Mouse (Mus musculus) thymus, postnatal 10 days (tissue): ENCODE data around the gene Mtss1l.

Experiments used
- DNase-seq, 2 experiments: peaks; one replicate each; pipeline ENCODE4 v3.0.0; 2021; ENCODE audit warnings: low spot score in 2 of 2

Gene Mtss1l

DNA sequence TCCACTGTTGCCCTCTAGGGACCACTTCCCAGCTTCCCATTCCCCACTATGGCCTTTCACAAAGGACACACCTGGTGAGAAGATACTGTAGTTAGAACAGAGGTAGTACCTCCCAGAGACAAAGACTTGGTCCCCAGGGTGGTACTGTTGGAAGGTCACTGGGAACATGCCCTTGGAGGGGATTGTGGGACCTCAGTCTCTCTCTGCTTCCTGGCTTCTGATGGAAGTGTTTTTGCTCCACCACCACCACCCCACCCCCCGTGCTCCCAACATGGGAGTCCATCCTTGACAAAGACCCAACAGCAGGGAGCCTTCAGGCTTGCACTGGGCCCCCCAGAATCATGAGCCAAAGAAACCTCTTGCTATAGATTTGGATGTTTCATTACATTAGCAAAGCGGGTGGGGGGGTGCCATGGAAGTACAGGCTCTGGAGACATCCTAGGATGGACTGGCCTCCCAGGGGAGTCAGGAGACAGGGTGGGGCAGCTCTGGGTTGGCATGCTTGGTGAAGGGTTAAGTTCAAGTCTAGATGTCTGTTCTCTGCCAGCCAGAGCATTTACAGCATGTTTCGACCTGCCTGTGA lies 14.9 kb upstream of the Mtss1l start:
- no peak for DNase-seq

DNA sequence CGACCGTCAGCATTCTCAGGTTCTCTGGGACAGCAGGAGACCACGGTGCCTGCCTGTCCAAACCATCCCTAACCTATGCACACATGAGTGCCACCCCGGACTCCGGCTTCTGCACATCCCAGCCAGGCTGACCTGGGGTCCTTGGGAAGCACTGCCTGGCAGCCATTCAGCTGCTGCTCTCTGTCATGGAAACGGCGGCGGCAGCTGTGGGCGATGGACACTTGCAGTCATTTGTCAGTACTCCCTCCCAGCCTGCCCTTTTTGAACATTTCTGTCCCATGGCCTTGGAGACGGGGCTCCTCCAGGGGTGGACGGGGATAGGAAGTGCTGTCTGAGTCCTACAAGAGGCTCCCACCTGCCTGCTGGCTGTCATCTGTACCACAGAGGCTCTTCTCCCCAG lies 12.8 kb upstream of the Mtss1l start:
- DNase-seq = no peak

DNA sequence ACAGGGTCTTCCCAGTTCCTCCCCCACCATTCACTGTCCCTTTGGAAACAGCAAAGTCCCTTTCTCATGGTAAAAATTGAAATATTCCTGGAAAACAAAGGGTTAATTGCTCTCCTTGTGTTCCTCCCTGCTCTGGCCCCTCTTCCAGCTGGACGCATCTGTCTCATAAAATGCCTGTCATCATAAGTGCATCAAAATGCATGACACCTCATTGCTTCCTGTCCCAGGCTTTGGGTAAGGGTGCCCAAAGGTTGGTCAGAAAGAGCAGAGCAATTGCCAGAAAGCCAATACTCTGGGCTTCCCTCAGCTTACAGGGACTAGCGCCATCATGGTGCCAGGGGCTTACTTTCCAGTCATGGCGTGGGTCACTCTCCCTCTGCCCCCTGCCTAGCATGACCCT lies 10.7 kb upstream of the Mtss1l start:
- no peak for DNase-seq

GRCm38 (mm10) chr8:110711271-110711934 lies 9.9 kb upstream of the Mtss1l start:
- no peak for DNase-seq

GRCm38 (mm10) chr8:110713073-110713472 lies 8.2 kb upstream of the Mtss1l start:
- no peak for DNase-seq

DNA sequence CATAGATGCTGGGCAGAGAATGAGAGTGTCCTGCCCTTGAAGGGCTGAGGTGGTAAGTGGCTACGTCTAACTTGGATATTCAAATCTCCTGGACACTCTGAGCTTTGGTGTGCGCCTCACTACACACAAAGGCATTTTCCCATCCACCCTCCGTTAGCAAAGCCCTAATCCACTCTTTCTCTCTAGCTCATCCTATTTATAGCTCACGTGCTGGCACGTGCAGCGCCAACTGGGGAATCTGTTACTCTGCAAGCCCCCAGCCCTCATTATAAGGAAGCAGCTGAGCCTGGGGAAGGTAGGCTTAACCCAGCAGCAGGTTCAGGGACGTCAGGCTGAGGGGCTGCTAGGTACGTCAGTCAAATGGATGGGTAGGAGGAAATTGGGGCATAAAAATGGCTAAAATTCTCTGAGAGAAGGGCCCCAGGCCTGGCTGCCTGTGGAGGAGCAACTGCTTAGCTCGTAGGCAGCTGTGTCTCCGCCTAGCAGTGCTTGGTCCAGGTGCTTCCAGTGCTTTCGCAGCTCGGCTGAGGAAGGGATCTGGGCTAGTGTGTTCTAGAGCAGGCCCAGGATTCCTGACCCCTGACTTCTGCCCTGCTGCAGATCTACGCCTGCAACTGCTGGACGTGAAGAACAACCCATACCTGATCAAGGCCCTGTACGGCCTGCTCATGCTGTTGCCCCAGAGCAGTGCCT lies 6.3 kb upstream of the Mtss1l start:
- no peak for DNase-seq

DNA sequence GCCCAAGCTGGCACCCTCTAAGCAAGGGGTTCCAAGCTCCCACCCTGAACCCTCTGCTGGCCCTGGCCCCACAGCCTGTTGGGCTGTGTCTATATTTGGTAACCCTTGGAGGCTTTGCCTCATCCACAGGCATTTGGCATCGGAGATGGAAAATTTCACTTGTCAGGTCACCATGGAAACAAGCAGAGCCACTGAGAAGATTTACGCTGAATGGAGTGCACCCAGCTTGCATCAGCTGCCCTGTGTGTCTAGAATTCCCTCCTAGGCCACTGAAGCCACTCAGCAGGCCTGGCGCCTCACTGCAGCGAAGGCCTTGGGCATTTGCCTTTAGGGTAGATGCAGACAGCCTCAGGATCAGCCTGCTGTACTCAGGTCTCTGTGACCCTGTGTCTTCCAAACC lies 5.2 kb upstream of the Mtss1l start:
- DNase-seq = no peak

GRCm38 (mm10) chr8:110717131-110717530 lies 4.1 kb upstream of the Mtss1l start:
- DNase-seq = no peak

DNA sequence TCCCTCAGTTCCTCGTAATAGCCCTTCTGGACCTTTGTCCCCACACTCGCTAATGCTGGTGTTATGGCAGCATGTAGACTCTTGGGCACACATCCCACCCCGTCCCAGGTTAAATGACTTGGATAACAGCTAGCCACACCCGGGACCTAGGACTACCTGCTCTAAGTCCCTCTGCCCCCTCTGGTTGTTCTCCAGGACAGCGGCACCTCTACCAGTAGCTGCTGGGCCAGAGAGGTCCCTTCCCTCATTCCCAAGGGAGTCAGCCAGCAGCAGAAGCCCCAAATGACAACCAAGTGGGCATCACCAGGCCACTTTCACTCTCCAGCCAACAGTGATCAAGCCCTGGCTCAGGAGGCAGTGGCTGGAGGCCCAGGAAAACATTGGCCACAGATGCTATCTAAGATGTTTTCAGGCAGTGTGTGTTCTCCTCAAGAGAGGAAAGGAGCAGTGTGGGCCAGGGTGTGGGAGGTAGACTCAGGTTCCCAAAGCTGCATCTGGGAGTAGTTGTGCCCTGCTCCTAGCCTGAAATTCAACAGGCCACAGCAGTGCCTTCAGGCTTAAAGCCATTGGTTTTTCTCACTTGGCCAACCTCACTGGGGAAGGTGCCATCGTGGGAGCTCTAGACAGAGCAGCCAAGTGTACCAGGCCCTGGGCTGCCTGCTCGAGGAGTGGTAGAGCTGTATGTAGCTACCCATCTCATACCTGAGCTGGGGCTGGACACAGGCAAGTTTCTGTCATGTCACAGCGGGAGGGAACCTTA lies 2.9 kb upstream of the Mtss1l start:
- DNase-seq = no peak

- no peak for DNase-seq
Observed at GRCm38 (mm10) chr8:110718969-110719670, 2.2 kb upstream of the Mtss1l start.

GRCm38 (mm10) chr8:110719898-110720653 lies 1.2 kb upstream of the Mtss1l start:
- DNase-seq = no peak

- DNase-seq = peak in 1 of 2 experiments; percentile 37
Observed at GRCm38 (mm10) chr8:110721606-110722413, 534 bp downstream of the Mtss1l start.

- DNase-seq = no peak
Observed at GRCm38 (mm10) chr8:110722414-110723011, 1.2 kb downstream of the Mtss1l start.

GRCm38 (mm10) chr8:110724493-110724892 lies 3.2 kb downstream of the Mtss1l start:
- no peak for DNase-seq

GRCm38 (mm10) chr8:110725084-110725838 lies 4.0 kb downstream of the Mtss1l start:
- DNase-seq = no peak

DNA sequence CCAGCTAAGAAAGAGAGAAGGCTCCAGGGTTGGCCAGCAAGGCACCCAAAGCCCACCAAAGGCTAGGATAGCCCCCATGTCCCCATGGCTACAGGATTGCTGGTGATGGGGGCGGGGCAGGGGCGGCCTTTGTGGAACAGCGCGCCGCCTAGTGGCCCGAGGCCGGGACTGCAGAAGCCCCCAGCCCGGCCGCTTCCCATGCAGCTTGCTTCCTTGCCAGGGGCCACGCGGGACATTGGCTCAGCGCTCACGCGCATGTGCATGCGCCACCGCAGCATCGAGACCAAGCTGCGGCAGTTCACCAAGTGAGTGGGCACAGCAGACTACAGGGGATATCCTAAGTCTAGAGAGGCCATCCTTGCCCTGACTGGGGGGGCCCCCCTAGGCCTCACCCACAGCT lies 5.6 kb downstream of the Mtss1l start:
- DNase-seq = peak in 1 of 2 experiments; percentile 74

DNA sequence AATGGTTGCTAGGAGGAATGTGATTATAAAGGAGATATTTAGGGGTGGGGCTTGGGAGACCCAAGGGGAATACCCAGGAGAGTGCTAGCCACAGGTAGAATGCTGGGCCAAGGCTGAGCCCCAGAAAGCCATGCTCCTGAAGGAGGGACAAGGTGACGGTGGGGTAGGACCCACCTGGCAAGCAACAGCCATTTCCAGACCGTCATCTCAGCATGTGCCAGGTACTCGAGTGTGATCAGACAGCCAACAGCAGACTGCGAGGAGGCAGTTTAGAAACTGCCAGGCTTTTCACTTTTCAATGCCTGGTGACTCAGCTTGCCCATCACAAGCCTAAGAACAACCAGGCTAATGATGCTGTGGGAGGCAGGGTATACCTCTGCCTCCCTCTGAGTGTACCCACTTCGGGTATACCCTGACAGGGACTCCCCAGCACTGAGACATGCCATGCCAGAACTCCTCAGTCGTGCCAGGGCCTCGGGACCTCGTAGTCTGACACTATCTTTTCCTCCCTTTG lies 10.1 kb downstream of the Mtss1l start:
- DNase-seq = no peak

DNA sequence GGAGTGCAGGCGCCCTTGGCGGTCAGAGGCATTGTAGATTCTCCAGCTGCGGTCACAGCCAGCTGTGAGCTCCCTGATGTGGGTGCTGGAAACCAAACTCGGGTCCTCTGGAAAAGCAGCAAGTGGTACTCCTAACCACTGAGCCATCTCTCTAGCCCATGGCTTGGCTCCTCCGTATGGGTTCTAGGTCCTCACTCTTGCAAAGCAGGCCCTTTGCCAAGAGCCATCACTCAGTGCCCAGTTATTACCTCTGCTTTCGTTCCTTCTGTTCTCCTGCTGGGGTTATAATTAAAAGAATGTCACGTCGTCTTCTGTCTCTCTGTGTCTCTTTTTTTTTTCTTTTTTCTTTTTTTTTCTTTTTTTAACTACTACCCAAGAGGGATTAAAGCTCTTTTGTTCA lies 11.8 kb downstream of the Mtss1l start:
- no peak for DNase-seq
